Mouse (Mus musculus): ENCODE data around the gene Tanc1. TPM values are rescaled to one million over a fixed set of nuclear protein-coding genes. Genes with fewer than 3 reads are reported as not detected.
A peak's percentile ranks its signal among the peaks of the same experiment; 100 is the strongest.

Tanc1 gene
- polyA plus RNA-seq, 1 experiment from 2014 or later: 24.8 TPM

DNA sequence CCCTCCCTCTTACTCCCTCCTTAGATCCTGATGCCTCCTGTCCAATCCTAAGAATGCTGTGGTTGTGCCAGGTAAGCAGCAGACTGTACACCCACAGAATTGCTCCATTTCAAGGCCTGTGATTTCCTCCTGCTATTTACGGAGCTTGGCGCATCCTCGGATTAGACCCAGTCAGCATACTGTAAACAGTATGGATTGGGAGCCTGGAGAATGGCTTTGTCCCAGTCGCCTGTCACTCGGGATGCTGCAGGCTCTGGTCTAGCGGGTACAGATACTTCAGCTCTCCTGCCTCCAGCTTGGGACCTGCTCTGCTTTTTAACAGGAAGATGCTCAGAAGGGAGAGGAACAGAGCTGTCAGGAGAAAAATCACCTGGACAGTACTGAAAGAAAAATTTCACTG, 207.6 kb downstream of the Tanc1 start:
- Histone ChIP-seq H3K4me2 (replicated peaks; ENCODE audit: low read depth, low read length) (no peak overlapping the region), H3K36me3 (ENCODE audit: control insufficient read depth, insufficient read depth, low read length) (peaks cover 13% of the 10 kb centered on the region), H3K27me3 (ENCODE audit: control insufficient read depth, insufficient read depth, low read length) (no peaks in the 10 kb centered on the region), H3K4me3 (ENCODE audit: low read depth, low read length) (no peak overlapping the region), H3K9me3 (ENCODE audit: control insufficient read depth, low read depth, low read length) (no peaks in the 10 kb centered on the region), H3K27ac (ENCODE audit: low read length) (no peak overlapping the region), H3K4me1 (ENCODE audit: control insufficient read depth, insufficient read depth, low read length) (no peaks in the 10 kb centered on the region), H3K9ac (replicated peaks; ENCODE audit: low read depth, low read length) (no peak overlapping the region)
- no peak for ATAC-seq (ENCODE audit: insufficient number of reproducible peaks, insufficient read depth, low FRiP score, low read depth)
- 84% methylated on average over 6 of the region's 6 CpGs for WGBS

DNA sequence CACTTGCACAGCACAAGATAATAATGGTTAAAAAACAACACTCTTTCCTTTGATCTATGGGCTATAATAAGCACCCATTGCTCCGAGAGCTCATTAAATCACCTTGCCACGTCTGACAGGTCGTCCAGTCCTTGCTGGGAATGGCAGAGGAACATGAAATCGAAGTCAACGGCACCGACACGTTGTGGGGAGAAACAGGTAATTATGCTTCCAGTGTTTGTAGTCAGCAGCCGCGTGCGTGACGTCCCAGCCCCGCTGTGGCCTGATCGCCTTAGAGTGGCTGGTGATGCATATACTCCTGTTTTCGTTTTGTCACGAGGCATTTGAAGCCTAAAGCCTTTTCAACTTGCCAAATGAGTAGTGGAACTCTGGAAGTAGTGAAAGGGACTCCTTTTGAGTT, 208.2 kb downstream of the Tanc1 start:
- peaks cover 13% of the 10 kb centered on the region for H3K36me3 ChIP-seq (ENCODE audit: control insufficient read depth, insufficient read depth, low read length)
- H3K27me3 ChIP-seq (ENCODE audit: control insufficient read depth, insufficient read depth, low read length): no peaks in the 10 kb centered on the region
- no peaks in the 10 kb centered on the region for H3K9me3 ChIP-seq (ENCODE audit: control insufficient read depth, low read depth, low read length)
- no peaks in the 10 kb centered on the region for H3K4me1 ChIP-seq (ENCODE audit: control insufficient read depth, insufficient read depth, low read length)
- WGBS: 89% methylated on average over 15 of the region's 15 CpGs
- ATAC-seq (ENCODE audit: insufficient number of reproducible peaks, insufficient read depth, low FRiP score, low read depth): no peak
- H3K9ac ChIP-seq (replicated peaks; ENCODE audit: low read depth, low read length): no peak overlapping the region
- no peak overlapping the region for H3K4me2 ChIP-seq (replicated peaks; ENCODE audit: low read depth, low read length)
- H3K4me3 ChIP-seq (ENCODE audit: low read depth, low read length): no peak overlapping the region
- H3K27ac ChIP-seq (ENCODE audit: low read length): no peak overlapping the region

DNA sequence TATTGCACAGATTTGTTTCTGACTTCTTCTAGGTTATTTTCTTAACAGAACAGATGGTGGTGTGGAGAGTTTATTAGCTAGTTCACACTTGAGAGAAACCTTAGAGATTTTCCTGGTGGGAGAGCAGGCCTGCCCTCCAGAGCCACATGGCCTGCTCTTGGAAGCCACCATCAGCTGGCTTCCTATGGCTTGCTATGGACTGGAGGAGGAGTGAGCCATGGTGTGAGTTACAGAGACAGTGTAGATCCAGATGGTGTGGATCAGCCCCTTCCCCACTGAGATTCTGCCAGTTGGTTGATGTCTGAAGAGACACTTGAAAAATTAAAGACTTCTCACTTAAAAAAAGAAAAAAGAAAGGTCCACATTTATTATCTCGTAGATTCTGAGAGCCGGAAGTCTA, 209.2 kb downstream of the Tanc1 start:
- 60% methylated on average over 2 of the region's 2 CpGs for WGBS
- peaks cover 13% of the 10 kb centered on the region for H3K36me3 ChIP-seq (ENCODE audit: control insufficient read depth, insufficient read depth, low read length)

DNA sequence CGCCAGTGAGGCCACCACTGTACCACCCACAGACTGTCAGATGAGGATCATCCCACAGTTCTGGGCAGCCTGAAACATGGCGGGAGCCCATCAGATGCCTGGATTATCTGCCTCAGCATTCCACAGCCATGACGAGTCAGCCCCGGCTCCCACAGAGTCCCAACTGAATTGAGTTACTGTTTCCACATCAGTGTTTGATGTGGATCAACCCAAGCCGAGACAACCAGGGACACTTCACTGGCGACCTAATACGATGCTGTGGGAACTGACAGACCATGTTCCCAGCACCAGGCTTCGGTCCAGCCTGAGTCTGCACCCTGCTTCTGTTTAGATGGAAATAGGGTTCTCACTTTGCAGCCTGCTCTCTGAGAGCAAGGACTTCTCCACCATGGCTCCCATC, 212.4 kb downstream of the Tanc1 start:
- Histone ChIP-seq H3K27ac (ENCODE audit: low read length) (no peak overlapping the region), H3K9me3 (ENCODE audit: control insufficient read depth, low read depth, low read length) (no peaks in the 10 kb centered on the region), H3K4me2 (replicated peaks; ENCODE audit: low read depth, low read length) (no peak overlapping the region), H3K4me3 (ENCODE audit: low read depth, low read length) (no peak overlapping the region), H3K4me1 (ENCODE audit: control insufficient read depth, insufficient read depth, low read length) (peaks cover 4% of the 10 kb centered on the region; the same call in 1 of the 2 replicates), H3K9ac (replicated peaks; ENCODE audit: low read depth, low read length) (no peak overlapping the region), H3K27me3 (ENCODE audit: control insufficient read depth, insufficient read depth, low read length) (no peaks in the 10 kb centered on the region), H3K36me3 (ENCODE audit: control insufficient read depth, insufficient read depth, low read length) (peaks cover 6% of the 10 kb centered on the region)
- 72% methylated on average over 8 of the region's 8 CpGs for WGBS
- no peak for ATAC-seq (ENCODE audit: insufficient number of reproducible peaks, insufficient read depth, low FRiP score, low read depth)

More for the DNA sequence above, 209.2 kb downstream of the Tanc1 start:
- H3K4me1 ChIP-seq (ENCODE audit: control insufficient read depth, insufficient read depth, low read length): no peaks in the 10 kb centered on the region
- H3K27ac ChIP-seq (ENCODE audit: low read length): no peak overlapping the region
- H3K9ac ChIP-seq (replicated peaks; ENCODE audit: low read depth, low read length): no peak overlapping the region
- no peaks in the 10 kb centered on the region for H3K9me3 ChIP-seq (ENCODE audit: control insufficient read depth, low read depth, low read length)
- no peaks in the 10 kb centered on the region for H3K27me3 ChIP-seq (ENCODE audit: control insufficient read depth, insufficient read depth, low read length)
- no peak overlapping the region for H3K4me3 ChIP-seq (ENCODE audit: low read depth, low read length)
- no peak for ATAC-seq (ENCODE audit: insufficient number of reproducible peaks, insufficient read depth, low FRiP score, low read depth)
- H3K4me2 ChIP-seq (replicated peaks; ENCODE audit: low read depth, low read length): no peak overlapping the region

DNA sequence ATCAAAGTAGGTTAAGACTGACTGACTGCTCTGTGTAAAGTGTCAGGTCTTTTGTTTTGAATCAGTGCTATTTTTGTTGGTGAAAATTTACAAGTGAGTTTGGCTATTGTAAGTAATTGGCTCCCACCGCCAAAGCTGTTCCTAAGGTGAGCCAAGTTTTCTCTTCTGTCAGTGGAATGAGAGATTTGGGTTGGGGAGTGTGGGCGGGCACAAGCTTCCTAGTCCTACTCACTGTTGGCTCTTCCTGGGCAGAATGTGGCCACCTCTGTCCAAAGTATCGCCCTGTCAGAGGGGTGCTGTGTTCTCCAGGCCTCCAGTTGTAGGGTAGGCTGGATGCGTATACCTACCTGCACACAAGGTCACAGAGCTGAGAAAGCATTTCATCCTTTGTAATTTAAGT, 213.5 kb downstream of the Tanc1 start:
- Histone ChIP-seq H3K4me3 (ENCODE audit: low read depth, low read length) (no peak overlapping the region), H3K4me1 (ENCODE audit: control insufficient read depth, insufficient read depth, low read length) (peaks cover 11% of the 10 kb centered on the region; the same call in 1 of the 2 replicates), H3K27me3 (ENCODE audit: control insufficient read depth, insufficient read depth, low read length) (no peaks in the 10 kb centered on the region), H3K9ac (replicated peaks; ENCODE audit: low read depth, low read length) (no peak overlapping the region), H3K36me3 (ENCODE audit: control insufficient read depth, insufficient read depth, low read length) (peaks cover 3% of the 10 kb centered on the region; the same call in 1 of the 2 replicates), H3K4me2 (replicated peaks; ENCODE audit: low read depth, low read length) (no peak overlapping the region), H3K27ac (ENCODE audit: low read length) (no peak overlapping the region), H3K9me3 (ENCODE audit: control insufficient read depth, low read depth, low read length) (no peaks in the 10 kb centered on the region)
- WGBS: 87% methylated on average over 4 of the region's 4 CpGs
- no peak for ATAC-seq (ENCODE audit: insufficient number of reproducible peaks, insufficient read depth, low FRiP score, low read depth)

DNA sequence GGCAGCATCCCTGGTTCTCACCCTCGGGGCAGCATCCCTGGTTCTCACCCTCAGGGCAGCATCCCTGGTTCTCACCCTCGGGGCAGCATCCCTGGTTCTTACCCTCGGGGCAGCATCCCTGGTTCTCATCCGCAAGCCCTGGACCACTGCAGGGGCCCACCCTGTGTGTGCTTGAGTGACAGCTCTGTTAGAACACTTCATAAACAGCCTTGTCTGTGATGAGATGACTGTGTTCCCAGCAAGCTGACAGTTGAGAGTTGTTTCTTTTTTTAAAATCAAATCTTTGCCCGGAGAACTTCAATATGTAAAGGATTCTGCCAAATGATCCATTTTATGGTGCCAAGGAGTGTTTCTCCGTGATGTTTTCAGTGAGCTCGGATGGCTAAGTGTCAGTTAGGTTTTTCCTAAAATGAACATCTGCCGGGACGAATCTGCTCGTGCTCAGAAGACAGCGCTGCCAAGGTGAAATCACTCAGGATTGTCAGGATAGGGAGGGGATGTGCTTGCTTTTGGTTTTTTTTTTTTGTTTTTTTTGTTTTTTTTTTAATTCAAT, 216.3 kb downstream of the Tanc1 start:
- H3K9ac ChIP-seq (replicated peaks; ENCODE audit: low read depth, low read length): no peak overlapping the region
- H3K27ac ChIP-seq (ENCODE audit: low read length): peak overlapping the region; percentile 36; the same call in 1 of the 2 replicates
- H3K4me2 ChIP-seq (replicated peaks; ENCODE audit: low read depth, low read length): no peak overlapping the region
- H3K36me3 ChIP-seq (ENCODE audit: control insufficient read depth, insufficient read depth, low read length): peaks cover 3% of the 10 kb centered on the region; the same call in 1 of the 2 replicates
- no peaks in the 10 kb centered on the region for H3K9me3 ChIP-seq (ENCODE audit: control insufficient read depth, low read depth, low read length)
- H3K4me3 ChIP-seq (ENCODE audit: low read depth, low read length): no peak overlapping the region
- WGBS: 65% methylated on average over 11 of the region's 11 CpGs
- ATAC-seq (ENCODE audit: insufficient number of reproducible peaks, insufficient read depth, low FRiP score, low read depth): no peak
- peaks cover 13% of the 10 kb centered on the region; the same call in 1 of the 2 replicates for H3K4me1 ChIP-seq (ENCODE audit: control insufficient read depth, insufficient read depth, low read length)
- no peaks in the 10 kb centered on the region for H3K27me3 ChIP-seq (ENCODE audit: control insufficient read depth, insufficient read depth, low read length)

DNA sequence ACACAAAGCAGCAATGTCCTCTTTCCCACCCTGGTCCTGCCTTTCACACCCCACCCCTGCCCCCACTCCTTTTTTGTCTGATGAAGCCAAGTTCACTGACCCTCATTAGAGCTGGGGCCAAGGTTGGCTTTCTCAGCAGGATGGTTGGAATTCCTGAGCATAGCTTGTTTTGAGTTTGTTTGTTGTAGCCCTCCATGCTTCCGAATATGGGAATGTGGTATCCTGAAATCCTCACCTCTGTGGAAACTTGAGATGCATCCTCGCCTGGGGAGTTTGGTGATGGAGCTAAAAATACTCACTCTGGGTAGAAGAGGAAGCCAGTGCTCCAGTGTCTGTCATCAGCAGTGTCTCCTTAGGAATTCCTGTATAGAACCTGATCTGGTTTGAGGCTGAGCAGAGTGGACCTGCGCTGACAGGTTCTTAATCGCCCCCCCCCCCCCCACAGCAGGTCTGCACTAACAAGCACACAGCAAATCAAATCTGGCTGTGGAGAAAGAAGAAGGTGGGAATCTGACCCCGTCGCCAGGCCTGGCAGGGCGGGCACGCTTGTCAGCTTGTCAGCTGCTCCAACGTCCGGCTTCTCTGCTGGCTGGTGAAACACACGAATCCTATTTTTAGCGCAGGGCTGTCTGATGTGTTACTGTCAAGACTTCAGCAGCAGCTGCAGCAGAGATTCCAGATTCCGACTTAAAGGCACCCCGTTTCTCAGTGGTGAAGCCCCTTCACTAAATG, 217.1 kb downstream of the Tanc1 start:
- Histone ChIP-seq H3K27ac (ENCODE audit: low read length) (peak overlapping the region; percentile 36; the same call in 1 of the 2 replicates), H3K27me3 (ENCODE audit: control insufficient read depth, insufficient read depth, low read length) (no peaks in the 10 kb centered on the region), H3K36me3 (ENCODE audit: control insufficient read depth, insufficient read depth, low read length) (peaks cover 6% of the 10 kb centered on the region), H3K4me2 (replicated peaks; ENCODE audit: low read depth, low read length) (no peak overlapping the region), H3K4me1 (ENCODE audit: control insufficient read depth, insufficient read depth, low read length) (peaks cover 13% of the 10 kb centered on the region; the same call in 1 of the 2 replicates), H3K9me3 (ENCODE audit: control insufficient read depth, low read depth, low read length) (no peaks in the 10 kb centered on the region), H3K4me3 (ENCODE audit: low read depth, low read length) (no peak overlapping the region), H3K9ac (replicated peaks; ENCODE audit: low read depth, low read length) (no peak overlapping the region)
- no peak for ATAC-seq (ENCODE audit: insufficient number of reproducible peaks, insufficient read depth, low FRiP score, low read depth)
- 16% methylated on average over 14 of the region's 14 CpGs for WGBS

DNA sequence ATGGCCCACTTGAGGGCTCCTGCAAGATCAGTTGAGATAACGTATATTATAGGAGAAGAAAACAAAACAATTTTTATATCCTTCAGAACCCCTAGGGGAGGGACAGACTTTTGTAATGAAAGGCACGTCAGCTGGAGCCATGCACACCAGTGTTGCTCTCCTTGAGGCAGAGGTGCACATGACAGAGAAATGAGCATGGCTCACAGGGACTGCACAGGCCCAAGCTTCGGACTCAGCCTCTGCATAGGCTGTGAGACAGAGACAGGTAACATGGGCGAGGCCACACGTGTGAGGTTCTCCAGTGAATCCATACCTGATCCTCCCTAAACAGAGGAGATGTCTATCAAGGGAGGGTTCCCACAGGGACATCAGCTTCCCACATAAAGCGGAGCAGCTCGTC, 217.9 kb downstream of the Tanc1 start:
- H3K4me3 ChIP-seq (ENCODE audit: low read depth, low read length): no peak overlapping the region
- H3K9ac ChIP-seq (replicated peaks; ENCODE audit: low read depth, low read length): no peak overlapping the region
- peaks cover 13% of the 10 kb centered on the region for H3K36me3 ChIP-seq (ENCODE audit: control insufficient read depth, insufficient read depth, low read length)
- H3K27me3 ChIP-seq (ENCODE audit: control insufficient read depth, insufficient read depth, low read length): no peaks in the 10 kb centered on the region
- H3K27ac ChIP-seq (ENCODE audit: low read length): no peak overlapping the region; the same call in 1 of the 2 replicates
- peak; percentile 51; the same call in 1 of the 2 replicates for ATAC-seq (ENCODE audit: insufficient number of reproducible peaks, insufficient read depth, low FRiP score, low read depth)
- WGBS: 74% methylated on average over 7 of the region's 7 CpGs
- H3K4me1 ChIP-seq (ENCODE audit: control insufficient read depth, insufficient read depth, low read length): peaks cover 13% of the 10 kb centered on the region; the same call in 1 of the 2 replicates
- H3K4me2 ChIP-seq (replicated peaks; ENCODE audit: low read depth, low read length): no peak overlapping the region
- no peaks in the 10 kb centered on the region for H3K9me3 ChIP-seq (ENCODE audit: control insufficient read depth, low read depth, low read length)

All from stomach, embryonic 14.5 days (tissue).